Comparison of ENCODE assay signal across 27 mouse cellular contexts in the genomic region with DNA sequence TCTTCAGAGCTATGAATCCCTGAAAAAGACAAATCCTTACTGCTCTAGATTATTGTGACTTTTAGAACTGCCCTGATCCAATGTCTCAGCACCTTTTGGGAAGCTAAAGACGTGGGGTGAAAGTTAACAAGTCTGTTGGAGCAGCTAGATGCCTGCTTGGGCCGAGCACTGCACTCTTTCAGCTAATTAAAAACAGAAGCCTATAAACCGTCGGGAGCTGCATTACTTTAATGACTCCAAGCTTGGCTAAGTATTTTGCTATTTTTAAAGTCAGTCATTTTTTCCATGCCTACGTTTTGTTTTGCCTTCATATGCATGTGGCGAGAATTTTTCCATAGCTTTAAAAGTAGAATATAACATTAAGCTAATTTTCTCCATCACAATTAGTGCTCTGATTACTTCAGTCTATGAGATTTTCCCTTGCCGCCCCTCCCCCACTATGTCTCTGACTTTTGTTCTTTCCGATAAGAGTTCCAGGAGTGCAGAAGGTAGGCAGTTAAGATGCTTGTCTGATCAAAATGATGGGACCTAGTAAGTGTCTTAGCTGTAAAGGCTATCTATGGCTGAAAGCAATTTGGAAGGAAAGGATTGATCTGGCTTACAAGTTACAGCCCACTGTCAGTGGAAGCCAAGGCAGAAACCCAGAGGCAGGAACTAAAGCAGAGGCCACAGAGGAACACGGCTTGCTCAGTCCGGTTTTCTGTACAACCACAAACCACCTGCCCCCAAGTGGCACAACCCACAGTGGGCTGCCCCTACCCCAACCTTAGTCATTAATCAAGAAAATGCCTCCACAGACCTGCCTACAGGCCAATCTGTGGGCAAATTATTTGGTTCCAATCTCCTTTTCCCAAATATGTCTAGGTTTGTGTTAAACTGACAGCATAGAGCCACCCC. TPM values are rescaled to one million over a fixed set of nuclear protein-coding genes. Genes with fewer than 3 reads are reported as not detected.
DNase-seq lines count a peak whose midpoint lies in the region; ATAC-seq and TF ChIP-seq lines count a peak whose summit lies in the region.
"Had no signal": no experiment of that assay in that cellular context is flagged by ENCODE, and none has a peak within 500 bp of the region (broad histone marks: within the 10 kb centered on the region; RNA-seq: fewer than 3 reads in every experiment).

No protein-coding gene starts in this region.

- H3K9ac ChIP-seq in embryonic facial prominence, embryonic 15.5 days = no peak overlapping the region
- no peak overlapping the region for H3K9ac ChIP-seq in limb, embryonic 12.5 days (replicated peaks)
- H3K9ac ChIP-seq: forebrain, postnatal 0 days; heart, embryonic 13.5 days; hindbrain, embryonic 12.5 days; liver, postnatal 0 days; midbrain, embryonic 12.5 days; neural tube, embryonic 12.5 days; stomach, embryonic 15.5 days had no signal

- ATAC-seq in embryonic facial prominence, embryonic 15.5 days (ENCODE audit: insufficient number of reproducible peaks, low FRiP score, low TSS enrichment, low read depth) = 0 out of 2 replicates have a peak, but pooled peaks have one; percentile 21
- ATAC-seq in limb, embryonic 12.5 days (ENCODE audit: insufficient number of reproducible peaks, insufficient read depth, low FRiP score, low TSS enrichment, low read depth) = peak; percentile 74; the same call in 1 of the 2 replicates
- ATAC-seq: forebrain, postnatal 0 days; liver, postnatal 0 days; lung, postnatal 0 days had no signal

- H3K4me3 ChIP-seq in embryonic facial prominence, embryonic 15.5 days (replicated peaks) = no peak overlapping the region
- no peak overlapping the region for H3K4me3 ChIP-seq in limb, embryonic 12.5 days (replicated peaks)
- no peak overlapping the region for H3K4me3 ChIP-seq in thymus, adult 2 months (ENCODE audit: control insufficient read depth, insufficient read depth, low read length)
- no peak overlapping the region for H3K4me3 ChIP-seq in layer of hippocampus, adult 2 months
- H3K4me3 ChIP-seq: heart, adult 2 months; heart, embryonic 13.5 days; hindbrain, embryonic 12.5 days; midbrain, embryonic 12.5 days; neural tube, embryonic 12.5 days; stomach, embryonic 15.5 days had no signal

- peak; percentile 33 for DNase-seq in embryo, embryonic 10.5 days (ENCODE audit: low spot score)
- DNase-seq in embryo, embryonic 9.5 days (ENCODE audit: extremely low spot score) = no peak
- DNase-seq in MN1 (ENCODE audit: low spot score) = peak; percentile 49
- no peak for DNase-seq in kidney, adult 18-20 months
- DNase-seq in thymus, adult 2 months = no peak
- no peak for DNase-seq in layer of hippocampus, adult 2 months (ENCODE audit: low spot score in 2 of 2)
- DNase-seq: adrenal gland, postnatal 14 days; cerebellum, adult 2 months; cerebellum, postnatal 36 days; forebrain, postnatal 0 days; gastrocnemius, postnatal 25 days; heart, adult 2 months; heart, postnatal 14 days; kidney, adult 11 months; kidney, postnatal 4 days; liver, postnatal 0 days; retina, postnatal 1 day; thymus, adult 18-20 months had no signal

- TF ChIP-seq POLR2A in thymus, adult 2 months (IDR thresholded peaks at IDR 0.05; ENCODE audit: control insufficient read depth, extremely low read depth, insufficient read depth, low read length, poor library complexity) = no peak

- H3K27ac ChIP-seq in embryonic facial prominence, embryonic 15.5 days (replicated peaks) = peak overlapping the region; percentile 81
- H3K27ac ChIP-seq in limb, embryonic 12.5 days = peak overlapping the region; percentile 86
- H3K27ac ChIP-seq in thymus, adult 2 months (ENCODE audit: control insufficient read depth, insufficient read depth, low read length) = no peak overlapping the region
- no peak overlapping the region for H3K27ac ChIP-seq in layer of hippocampus, adult 2 months
- H3K27ac ChIP-seq: heart, adult 2 months; heart, embryonic 13.5 days; hindbrain, embryonic 12.5 days; midbrain, embryonic 12.5 days; neural tube, embryonic 12.5 days; stomach, embryonic 15.5 days had no signal

- peaks cover 6% of the 10 kb centered on the region for H3K4me1 ChIP-seq in embryonic facial prominence, embryonic 15.5 days
- peaks cover 38% of the 10 kb centered on the region for H3K4me1 ChIP-seq in limb, embryonic 12.5 days (replicated peaks)
- no peaks in the 10 kb centered on the region for H3K4me1 ChIP-seq in thymus, adult 2 months (replicated peaks; ENCODE audit: control insufficient read depth, insufficient read depth, low read length)
- H3K4me1 ChIP-seq: heart, embryonic 13.5 days; hindbrain, embryonic 12.5 days; midbrain, embryonic 12.5 days; neural tube, embryonic 12.5 days; stomach, embryonic 15.5 days had no signal

- H3K4me2 ChIP-seq in embryonic facial prominence, embryonic 15.5 days (replicated peaks) = no peak overlapping the region
- peak overlapping the region; percentile 35 for H3K4me2 ChIP-seq in limb, embryonic 12.5 days
- H3K4me2 ChIP-seq: heart, embryonic 13.5 days; hindbrain, embryonic 12.5 days; liver, embryonic 11.5 days; midbrain, embryonic 12.5 days; neural tube, embryonic 12.5 days; stomach, embryonic 15.5 days had no signal

- H3K9me3 ChIP-seq in embryonic facial prominence, embryonic 15.5 days (replicated peaks) = no peaks in the 10 kb centered on the region
- H3K9me3 ChIP-seq in limb, embryonic 12.5 days = 0 out of 2 replicates have a peak, but pooled peaks cover 2% of the 10 kb centered on the region
- H3K9me3 ChIP-seq: heart, embryonic 13.5 days; hindbrain, embryonic 12.5 days; midbrain, embryonic 12.5 days; neural tube, embryonic 12.5 days; stomach, embryonic 15.5 days had no signal

- no peaks in the 10 kb centered on the region for H3K36me3 ChIP-seq in embryonic facial prominence, embryonic 15.5 days
- H3K36me3 ChIP-seq in limb, embryonic 12.5 days = no peaks in the 10 kb centered on the region
- H3K36me3 ChIP-seq in thymus, adult 2 months (ENCODE audit: control insufficient read depth, insufficient read depth, low read length) = no peaks in the 10 kb centered on the region
- H3K36me3 ChIP-seq: heart, embryonic 13.5 days; hindbrain, embryonic 12.5 days; midbrain, embryonic 12.5 days; neural tube, embryonic 12.5 days; stomach, embryonic 15.5 days had no signal

- no peak for TF ChIP-seq CTCF in thymus, adult 2 months (IDR thresholded peaks at IDR 0.05; ENCODE audit: borderline replicate concordance, control insufficient read depth, extremely low read depth, insufficient read depth, low read length, poor library complexity)
- TF ChIP-seq CTCF in layer of hippocampus, adult 2 months (conservative IDR thresholded peaks at IDR 0.05) = no peak

- H3K27me3 ChIP-seq in embryonic facial prominence, embryonic 15.5 days = no peaks in the 10 kb centered on the region
- no peaks in the 10 kb centered on the region for H3K27me3 ChIP-seq in limb, embryonic 12.5 days
- H3K27me3 ChIP-seq in thymus, adult 2 months (ENCODE audit: control insufficient read depth, insufficient read depth, low read length) = no peaks in the 10 kb centered on the region
- H3K27me3 ChIP-seq: heart, embryonic 13.5 days; hindbrain, embryonic 12.5 days; midbrain, embryonic 12.5 days; neural tube, embryonic 12.5 days; stomach, embryonic 15.5 days had no signal

- 38% methylated on average over 10 of the region's 10 CpGs for WGBS in embryonic facial prominence, embryonic 15.5 days
- 16% methylated on average over 10 of the region's 10 CpGs for WGBS in limb, embryonic 12.5 days
- 81% methylated on average over 10 of the region's 10 CpGs for WGBS in thymus, adult 2 months

RNA-seq across cellular contexts. Expression of gene Arl15, which starts 18.8 kb away (rescaled TPM):
- polyA plus RNA-seq in embryonic facial prominence, embryonic 15.5 days (2015; fragmentation: Nextera tagmentation; extraction: Ambion mirVana) = 10.9 and 11.5 TPM in 2 replicates
- polyA plus RNA-seq in limb, embryonic 12.5 days (2016; fragmentation: Nextera tagmentation; extraction: Ambion mirVana) = 17.4 and 17.8 TPM in 2 replicates
- polyA plus RNA-seq in thymus, adult 2 months (2012; rRNA removed) = 4.9 and 5.5 TPM in 2 replicates
- 10 to 100 TPM; 61.7 to 67.0 TPM for total RNA-seq in layer of hippocampus, adult 2 months (2021)

Comparison
In these comparisons a context has a peak if more than half of its experiments do, and no peak if none do; other contexts are left out.
1. DNase-seq: peak in embryo, embryonic 10.5 days (single experiment) and MN1 (single experiment); none in embryo, embryonic 9.5 days (single experiment), kidney, adult 18-20 months (single experiment), thymus, adult 2 months (single experiment) and layer of hippocampus, adult 2 months (0 of 2).
2. H3K27ac ChIP-seq: peak in embryonic facial prominence, embryonic 15.5 days (single experiment) and limb, embryonic 12.5 days (single experiment); none in thymus, adult 2 months (single experiment) and layer of hippocampus, adult 2 months (single experiment).